Mouse (Mus musculus): ENCODE data around the gene Gchfr. TPM values are rescaled to one million over a fixed set of nuclear protein-coding genes. Genes with fewer than 3 reads are reported as not detected.

The Gchfr gene
- polyA plus RNA-seq, 1 experiment: 27.2 TPM

DNA sequence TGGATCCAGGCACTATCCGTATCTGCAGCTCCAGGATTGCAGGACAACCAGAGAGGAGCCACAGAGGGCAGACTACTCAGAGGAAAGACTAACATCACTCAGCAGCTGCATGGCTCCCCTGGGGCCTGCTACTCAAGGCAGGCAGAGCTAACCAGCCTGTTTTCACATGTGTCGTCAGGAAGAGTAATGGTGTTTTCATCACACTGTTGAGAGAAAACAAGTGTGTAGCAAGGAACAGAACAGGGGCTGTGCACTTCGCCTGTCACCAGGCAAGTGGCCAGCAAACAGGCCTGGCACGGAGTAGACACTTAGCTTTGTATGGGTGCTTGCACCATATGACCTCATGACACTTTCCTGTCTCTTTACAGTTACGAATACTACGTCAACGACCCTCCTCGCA, 4.0 kb downstream of the Gchfr start:
- DNase-seq: no peak
- Histone ChIP-seq H3K4me1 (ENCODE audit: control insufficient read depth, insufficient read depth, low read length) (peaks cover 9% of the 10 kb centered on the region), H3K4me3 (replicated peaks; ENCODE audit: extremely low read depth, low read depth, low read length) (no peak overlapping the region)
- 58% methylated on average over 8 of the region's 8 CpGs for WGBS
- TF ChIP-seq POLR2A (IDR thresholded peaks at IDR 0.05; ENCODE audit: borderline replicate concordance, extremely low read depth, low read depth, low read length): no peak
- TF ChIP-seq CTCF (IDR thresholded peaks at IDR 0.05; ENCODE audit: insufficient read depth, low read length): no peak

DNA sequence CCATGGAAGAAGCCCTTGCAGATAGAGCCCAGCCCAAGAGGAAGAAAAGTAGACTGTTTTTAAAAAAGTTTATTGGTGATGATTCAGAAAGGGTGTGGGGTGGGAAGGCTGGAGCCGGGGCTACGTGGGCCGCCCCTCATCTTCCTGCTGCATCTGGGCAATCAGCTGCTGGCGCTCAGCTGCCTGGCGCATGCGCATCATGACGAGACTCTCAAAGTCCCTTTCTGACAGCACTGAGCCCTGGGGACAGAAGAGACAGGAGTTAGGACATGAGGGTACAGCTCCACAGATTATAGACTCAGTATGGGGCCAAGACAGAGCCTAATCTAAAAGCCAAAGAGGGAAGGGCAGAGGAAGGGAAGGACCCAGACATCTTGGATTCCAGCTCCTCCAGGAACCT, 4.9 kb downstream of the Gchfr start:
- Histone ChIP-seq H3K4me1 (ENCODE audit: control insufficient read depth, insufficient read depth, low read length) (peaks cover 2% of the 10 kb centered on the region; the same call in 1 of the 2 replicates), H3K4me3 (replicated peaks; ENCODE audit: extremely low read depth, low read depth, low read length) (no peak overlapping the region)
- no peak for TF ChIP-seq POLR2A (IDR thresholded peaks at IDR 0.05; ENCODE audit: borderline replicate concordance, extremely low read depth, low read depth, low read length)
- no peak for TF ChIP-seq CTCF (IDR thresholded peaks at IDR 0.05; ENCODE audit: insufficient read depth, low read length)
- no peak for DNase-seq
- 82% methylated on average over 7 of the region's 7 CpGs for WGBS

GRCm38 (mm10) chr2:119172862-119173576, 5.4 kb downstream of the Gchfr start:
- peaks cover 2% of the 10 kb centered on the region; the same call in 1 of the 2 replicates for H3K4me1 ChIP-seq (ENCODE audit: control insufficient read depth, insufficient read depth, low read length)
- H3K4me3 ChIP-seq (replicated peaks; ENCODE audit: extremely low read depth, low read depth, low read length): no peak overlapping the region
- TF ChIP-seq CTCF (IDR thresholded peaks at IDR 0.05; ENCODE audit: insufficient read depth, low read length) (no peak), POLR2A (IDR thresholded peaks at IDR 0.05; ENCODE audit: borderline replicate concordance, extremely low read depth, low read depth, low read length) (no peak)
- peak; percentile 34 for DNase-seq
- WGBS: 29% methylated on average over 13 of the region's 13 CpGs

DNA sequence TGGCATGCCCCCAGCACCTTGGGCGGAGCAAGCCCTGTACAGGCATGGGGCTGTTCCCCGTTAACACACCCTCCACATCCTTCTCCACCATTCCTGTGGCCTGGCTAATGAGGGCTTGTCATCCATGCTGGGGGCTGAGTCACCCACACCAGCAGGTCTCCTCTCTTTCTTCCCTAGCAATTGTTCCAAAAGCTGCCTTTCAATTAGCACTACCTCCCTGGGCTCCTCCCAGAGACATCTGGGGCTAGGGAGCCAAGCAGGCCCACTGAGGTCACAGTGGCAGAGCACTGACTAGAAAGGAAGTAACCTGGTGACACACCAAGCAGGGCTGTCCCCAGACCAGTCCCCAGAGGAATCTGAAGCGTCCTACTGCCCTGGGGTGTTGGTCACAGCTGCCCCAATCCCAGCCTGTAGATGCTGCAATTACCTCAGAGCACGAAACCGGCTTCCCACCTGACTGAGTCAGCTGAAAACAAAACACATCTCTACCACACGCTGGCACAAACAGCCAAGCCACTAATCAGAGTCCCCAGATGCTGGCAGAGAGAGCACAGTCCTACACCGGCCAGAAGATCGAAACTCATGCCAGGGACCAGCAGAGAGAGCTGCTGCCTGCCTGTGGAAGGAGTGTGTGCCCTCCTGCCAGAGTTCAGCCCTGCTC, 6.5 kb downstream of the Gchfr start, which contains the start of gene Gm14137:
Gm14137 (plus strand) TSS at position 519 of the 661 bp plus-strand sequence.
- Histone ChIP-seq H3K4me1 (ENCODE audit: control insufficient read depth, insufficient read depth, low read length) (0 out of 2 replicates have a peak, but pooled peaks cover 2% of the 10 kb centered on the region), H3K4me3 (replicated peaks; ENCODE audit: extremely low read depth, low read depth, low read length) (no peak within 1 kb of the TSS)
- DNase-seq: no peak
- WGBS: 72% methylated on average over 8 of the region's 8 CpGs
- TF ChIP-seq CTCF (IDR thresholded peaks at IDR 0.05; ENCODE audit: insufficient read depth, low read length): no peak

- WGBS: 81% methylated on average over 14 of the region's 14 CpGs
- TF ChIP-seq CTCF (IDR thresholded peaks at IDR 0.05; ENCODE audit: insufficient read depth, low read length): no peak
- TF ChIP-seq POLR2A (IDR thresholded peaks at IDR 0.05; ENCODE audit: borderline replicate concordance, extremely low read depth, low read depth, low read length): no peak
Observed at GRCm38 (mm10) chr2:119174866-119175265, 7.3 kb downstream of the Gchfr start.

DNA sequence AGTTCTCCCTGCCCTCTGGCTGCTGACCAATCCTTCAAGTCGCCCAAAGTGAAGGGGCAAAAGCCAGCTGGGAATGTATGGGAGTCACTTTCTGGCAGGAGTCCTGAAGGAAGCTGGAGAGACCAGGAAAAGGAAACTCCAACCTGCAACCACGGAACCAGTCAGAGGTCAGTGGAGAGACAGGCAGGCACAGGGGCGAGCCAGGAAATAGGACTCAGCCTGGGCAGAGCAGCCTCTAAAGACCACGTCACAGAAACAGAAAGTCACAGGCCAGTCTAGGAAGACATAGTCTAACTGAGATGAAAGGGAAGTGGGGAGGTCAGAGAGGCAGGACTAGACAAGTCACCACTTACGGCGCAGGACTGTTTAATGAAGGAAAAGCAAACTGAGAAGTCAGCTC, 8.0 kb downstream of the Gchfr start:
- 0 out of 2 replicates have a peak, but pooled peaks cover 2% of the 10 kb centered on the region for H3K4me1 ChIP-seq (ENCODE audit: control insufficient read depth, insufficient read depth, low read length)
- H3K4me3 ChIP-seq (replicated peaks; ENCODE audit: extremely low read depth, low read depth, low read length): no peak overlapping the region
- TF ChIP-seq POLR2A (IDR thresholded peaks at IDR 0.05; ENCODE audit: borderline replicate concordance, extremely low read depth, low read depth, low read length): no peak
- no peak for DNase-seq
- WGBS: 43% methylated on average over 6 of the region's 6 CpGs

More at GRCm38 (mm10) chr2:119174866-119175265, 7.3 kb downstream of the Gchfr start:
- Histone ChIP-seq H3K4me3 (replicated peaks; ENCODE audit: extremely low read depth, low read depth, low read length) (no peak overlapping the region), H3K4me1 (ENCODE audit: control insufficient read depth, insufficient read depth, low read length) (0 out of 2 replicates have a peak, but pooled peaks cover 2% of the 10 kb centered on the region)
- DNase-seq: no peak

DNA sequence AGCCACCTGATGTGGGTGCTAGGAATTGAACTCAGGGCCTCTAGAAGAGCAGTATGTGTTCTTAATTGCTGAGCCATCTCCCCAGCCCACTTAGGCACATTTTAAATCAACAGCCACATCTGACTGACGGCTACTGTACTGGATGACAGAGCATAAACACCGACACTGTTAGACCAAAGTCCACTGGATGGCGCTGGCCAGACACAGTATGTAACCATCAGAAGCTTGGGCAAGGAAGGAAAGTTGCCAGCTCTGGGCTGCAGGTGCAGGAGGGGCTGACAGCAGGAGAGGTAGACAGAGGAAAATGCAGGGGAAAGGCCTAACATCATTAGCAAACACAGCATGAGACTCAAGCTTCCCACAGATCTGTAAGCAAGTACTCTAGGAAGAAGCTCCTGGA, 9.2 kb downstream of the Gchfr start:
- DNase-seq: no peak
- WGBS: 66% methylated on average over 3 of the region's 3 CpGs
- Histone ChIP-seq H3K4me3 (replicated peaks; ENCODE audit: extremely low read depth, low read depth, low read length) (no peak overlapping the region), H3K4me1 (ENCODE audit: control insufficient read depth, insufficient read depth, low read length) (0 out of 2 replicates have a peak, but pooled peaks cover 2% of the 10 kb centered on the region)
- TF ChIP-seq CTCF (IDR thresholded peaks at IDR 0.05; ENCODE audit: insufficient read depth, low read length): no peak
- no peak for TF ChIP-seq POLR2A (IDR thresholded peaks at IDR 0.05; ENCODE audit: borderline replicate concordance, extremely low read depth, low read depth, low read length)

DNA sequence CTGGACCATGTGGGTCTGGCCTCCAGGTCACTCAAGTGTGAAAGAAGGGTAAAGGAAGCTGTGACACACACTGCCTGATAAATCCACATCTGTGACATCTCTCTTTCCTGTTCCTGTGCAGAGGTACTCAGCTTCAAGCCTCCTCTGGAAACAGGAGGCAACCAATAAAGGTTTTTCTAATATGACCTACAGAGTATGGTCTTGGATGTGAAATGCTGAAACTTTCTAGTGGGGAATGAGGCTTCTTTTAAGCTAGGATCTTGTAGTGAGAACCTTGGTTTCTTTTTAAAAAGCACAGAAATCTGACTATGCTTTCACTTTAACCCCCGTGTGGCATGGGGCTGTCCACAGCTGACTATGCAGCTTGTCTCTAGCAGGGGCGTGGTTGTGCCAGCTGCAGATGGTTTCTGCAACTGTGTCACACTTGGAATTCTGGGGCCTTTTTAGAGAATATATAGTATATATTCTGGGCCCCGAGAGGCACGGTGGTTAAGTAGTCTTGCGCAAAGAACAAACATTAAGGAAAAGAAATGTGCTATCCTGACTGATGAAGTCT, 9.9 kb downstream of the Gchfr start:
- TF ChIP-seq CTCF (IDR thresholded peaks at IDR 0.05; ENCODE audit: insufficient read depth, low read length) (no peak), POLR2A (IDR thresholded peaks at IDR 0.05; ENCODE audit: borderline replicate concordance, extremely low read depth, low read depth, low read length) (no peak)
- Histone ChIP-seq H3K4me1 (ENCODE audit: control insufficient read depth, insufficient read depth, low read length) (0 out of 2 replicates have a peak, but pooled peaks cover 2% of the 10 kb centered on the region), H3K4me3 (replicated peaks; ENCODE audit: extremely low read depth, low read depth, low read length) (no peak overlapping the region)
- DNase-seq: no peak
- 72% methylated on average over 5 of the region's 5 CpGs for WGBS

- H3K4me1 ChIP-seq (ENCODE audit: control insufficient read depth, insufficient read depth, low read length): no peaks in the 10 kb centered on the region
- no peak overlapping the region for H3K4me3 ChIP-seq (replicated peaks; ENCODE audit: extremely low read depth, low read depth, low read length)
- DNase-seq: no peak
- TF ChIP-seq CTCF (IDR thresholded peaks at IDR 0.05; ENCODE audit: insufficient read depth, low read length): no peak
- no peak for TF ChIP-seq POLR2A (IDR thresholded peaks at IDR 0.05; ENCODE audit: borderline replicate concordance, extremely low read depth, low read depth, low read length)
- 93% methylated on average over 7 of the region's 7 CpGs for WGBS
Observed at GRCm38 (mm10) chr2:119182914-119183313, 15.3 kb downstream of the Gchfr start.
